Mouse (Mus musculus) gastrocnemius, postnatal 25 days (tissue): ENCODE data around the gene Dhrs13. TPM values are rescaled to one million over a fixed set of nuclear protein-coding genes. Genes with fewer than 3 reads are reported as not detected.

Experiments
- microRNA-seq, 2 experiments: library from miRNA; unstranded; fragments of <30 nt; microRNA quantifications; one replicate each; pipeline ENCODE4 v1.2.0; 2021; ENCODE audit warnings: borderline replicate concordance in 2 of 2
- total RNA-seq, 2 experiments: library from RNA; stranded (reverse); gene quantifications; 1 replicate in 1 of 2; 2 replicates in 1 of 2; pipeline ENCODE4 v1.2.3; 2021

Gene Dhrs13
- total RNA-seq, 2 experiments from 2014 or later: 0.59 to 1.1 TPM

Small RNAs within 50 kb of the gene (microRNA-seq; reads per million reads assigned to microRNA genes)
- gene Mir144 (98.7 to 164 reads per million in 2 experiments), gene Mir451a (0 reads per million in 2 experiments), gene Mir451b (0 reads per million in 2 experiments)

Other genes with a start within 250 kb of the Dhrs13 start
- not detected for gene Gm10277, start 244.5 kb upstream of the Dhrs13 start, total RNA-seq
- under 1 TPM in 1 of 2 experiments, not detected in 1; 0.16 TPM for gene Pipox, start 138.2 kb upstream of the Dhrs13 start, total RNA-seq
- under 1 TPM in 1 of 2 experiments, not detected in 1; 0.16 TPM for gene Sez6, start 101.5 kb upstream of the Dhrs13 start, total RNA-seq
- 10 to 100 TPM; 14.2 to 18.2 TPM for gene Phf12, start 49.5 kb upstream of the Dhrs13 start, total RNA-seq
- 10 to 100 TPM; 54.8 to 55.7 TPM for gene Flot2, start 5.7 kb downstream of the Dhrs13 start, total RNA-seq
- gene Eral1, start 48.1 kb downstream of the Dhrs13 start, total RNA-seq: 10 to 100 TPM; 19.3 to 20.6 TPM
- 1 to 10 TPM; 5.4 to 5.8 TPM for gene Fam222b, start 62.4 kb downstream of the Dhrs13 start, total RNA-seq
- 1 to 10 TPM; 2.9 to 4.0 TPM for gene Traf4, start 133.3 kb downstream of the Dhrs13 start, total RNA-seq
- 1 to 10 TPM in 1 of 2 experiments, under 1 TPM in 1; 0.99 to 1.2 TPM for gene Nek8, start 144.4 kb downstream of the Dhrs13 start, total RNA-seq
- gene Tlcd1, start 144.4 kb downstream of the Dhrs13 start, total RNA-seq: 1 to 10 TPM; 1.9 to 2.4 TPM
- 100 to 1,000 TPM; 715 to 745 TPM for gene Rpl23a, start 151.3 kb downstream of the Dhrs13 start, total RNA-seq
- 1 to 10 TPM; 5.0 to 7.3 TPM for gene Rab34, start 156.2 kb downstream of the Dhrs13 start, total RNA-seq
- 1 to 10 TPM in 1 of 2 experiments, under 1 TPM in 1; 0.28 to 1.3 TPM for gene Proca1, start 161.1 kb downstream of the Dhrs13 start, total RNA-seq
- 10 to 100 TPM; 37.4 to 47.4 TPM for gene Sdf2, start 213.5 kb downstream of the Dhrs13 start, total RNA-seq
- gene Supt6, start 213.7 kb downstream of the Dhrs13 start, total RNA-seq: 10 to 100 TPM; 22.2 to 22.6 TPM
- 100 to 1,000 TPM; 206 to 226 TPM for gene 2610507B11Rik, start 229.5 kb downstream of the Dhrs13 start, total RNA-seq